Mouse (Mus musculus) ES-E14 (cell line): ENCODE measurements around the gene Armc3.

Experiments
- HCFC1 ChIP-seq: IDR thresholded peaks from 2 replicates; pipeline ENCODE4 v1.6.1; 2012; ENCODE audit warnings: low read length, inconsistent platforms, borderline replicate concordance; ENCODE audit not compliant: insufficient read depth
- MAFK ChIP-seq: IDR thresholded peaks from 2 replicates; pipeline ENCODE4 v1.6.1; 2014; ENCODE audit warnings: mild to moderate bottlenecking, low read depth, low read length, inconsistent platforms; ENCODE audit not compliant: insufficient read depth
- ZNF384 ChIP-seq: IDR thresholded peaks from 2 replicates; pipeline ENCODE4 v1.6.1; 2012; ENCODE audit warnings: low read depth, low read length, inconsistent platforms

GRCm38 (mm10) chr2:19316056-19316455 is 117.0 kb downstream of the Armc3 start:
- TF ChIP-seq HCFC1 (no peak), ZNF384 (no peak), MAFK (no peak)
